Mouse (Mus musculus): ENCODE data around the gene Spin1. TPM values are rescaled to one million over a fixed set of nuclear protein-coding genes. Genes with fewer than 3 reads are reported as not detected.

Spin1 gene
- total and polyA plus RNA-seq, 2 experiments from 2014 or later: 158 to 214 TPM

DNA sequence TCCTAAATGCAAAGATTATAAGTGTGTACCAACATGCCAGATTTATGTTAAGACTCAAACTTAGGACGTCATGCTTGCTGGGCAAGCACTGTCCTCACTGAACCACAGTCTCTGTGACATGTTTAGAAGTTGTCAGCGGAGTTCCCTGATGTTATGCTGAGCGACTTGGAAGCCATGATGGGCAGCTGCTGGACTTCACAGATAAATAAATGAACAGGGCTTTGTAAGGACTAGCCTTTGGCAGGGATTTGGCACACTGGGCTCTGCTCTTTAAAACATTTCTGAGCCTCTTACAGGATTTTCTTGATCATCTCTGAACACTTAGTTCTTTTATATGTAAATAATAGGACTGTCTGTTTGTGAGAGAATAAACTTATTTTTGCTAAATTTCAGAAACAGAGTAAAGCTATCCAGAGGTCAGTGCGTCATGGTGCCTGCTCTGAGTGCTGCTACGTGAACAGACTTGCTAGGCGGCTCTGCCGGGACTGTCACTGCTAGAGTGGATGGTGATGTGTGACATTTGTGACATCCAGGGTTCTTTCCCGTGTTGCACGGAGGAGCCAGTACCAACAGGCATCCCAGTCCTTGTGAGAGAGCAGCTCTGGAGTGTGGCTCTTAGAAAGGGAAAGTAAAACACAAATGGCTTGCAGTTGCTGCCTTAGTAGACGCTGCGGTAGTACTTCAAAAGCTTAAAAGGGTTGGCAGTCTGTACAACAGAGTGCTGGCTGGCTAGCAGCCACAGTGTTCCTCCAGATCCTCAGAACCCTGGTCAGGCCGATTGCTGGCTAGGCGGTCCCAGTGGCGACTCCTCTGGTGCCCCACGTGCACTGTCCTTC, 54.7 kb downstream of the Spin1 start:
- ATAC-seq (ENCODE audit: low FRiP score): no peak
- peaks cover 4% of the 10 kb centered on the region; the same call in 1 of the 2 replicates for H3K36me3 ChIP-seq (ENCODE audit: insufficient read depth, low read length)
- no peak overlapping the region for H3K9ac ChIP-seq (replicated peaks; ENCODE audit: low read length, poor library complexity, severe bottlenecking)
- no peak for TF ChIP-seq CTCF (IDR thresholded peaks at IDR 0.05)
- no peaks in the 10 kb centered on the region for H3K27me3 ChIP-seq (ENCODE audit: insufficient read depth, low read length)
- peak; percentile 49 for DNase-seq (ENCODE audit: low spot score)
- H3K4me3 ChIP-seq (ENCODE audit: low read depth, low read length): no peak overlapping the region
- no peaks in the 10 kb centered on the region for H3K4me1 ChIP-seq (ENCODE audit: insufficient read depth, low read length)
- no peak overlapping the region for H3K27ac ChIP-seq (ENCODE audit: low read depth, low read length)
- H3K4me2 ChIP-seq (ENCODE audit: low read depth, low read length, poor library complexity, severe bottlenecking): no peak overlapping the region
- no peaks in the 10 kb centered on the region for H3K9me3 ChIP-seq (ENCODE audit: low read length)
- WGBS: 82% methylated on average over 15 of the region's 15 CpGs

DNA sequence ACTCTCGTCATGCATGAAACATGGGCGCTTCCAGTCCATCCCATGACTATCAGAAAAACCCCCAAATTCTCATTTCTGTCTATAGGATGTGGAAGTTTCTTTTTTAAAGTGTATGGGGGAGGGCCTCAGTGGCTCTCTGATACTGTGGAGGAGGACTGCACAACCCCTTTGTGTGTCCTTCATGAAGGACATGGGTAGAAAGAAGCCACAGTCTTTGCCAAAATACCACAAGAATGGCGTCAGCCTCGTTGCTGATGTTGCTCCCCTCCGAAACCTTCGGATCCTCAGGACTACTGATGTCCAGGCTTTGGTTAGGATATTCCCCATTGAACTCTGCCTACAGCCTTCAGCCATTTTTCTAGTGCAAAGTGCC, 55.3 kb downstream of the Spin1 start:
- 95% methylated on average over 6 of the region's 6 CpGs for WGBS
- no peak overlapping the region for H3K27ac ChIP-seq (ENCODE audit: low read depth, low read length)
- no peak overlapping the region for H3K4me2 ChIP-seq (ENCODE audit: low read depth, low read length, poor library complexity, severe bottlenecking)
- H3K36me3 ChIP-seq (ENCODE audit: insufficient read depth, low read length): peaks cover 4% of the 10 kb centered on the region; the same call in 1 of the 2 replicates
- ATAC-seq (ENCODE audit: low FRiP score): no peak
- no peaks in the 10 kb centered on the region for H3K9me3 ChIP-seq (ENCODE audit: low read length)
- H3K4me3 ChIP-seq (ENCODE audit: low read depth, low read length): no peak overlapping the region
- no peak overlapping the region for H3K9ac ChIP-seq (replicated peaks; ENCODE audit: low read length, poor library complexity, severe bottlenecking)
- DNase-seq (ENCODE audit: low spot score): no peak
- H3K4me1 ChIP-seq (ENCODE audit: insufficient read depth, low read length): no peaks in the 10 kb centered on the region
- no peak for TF ChIP-seq CTCF (IDR thresholded peaks at IDR 0.05)
- no peaks in the 10 kb centered on the region for H3K27me3 ChIP-seq (ENCODE audit: insufficient read depth, low read length)

DNA sequence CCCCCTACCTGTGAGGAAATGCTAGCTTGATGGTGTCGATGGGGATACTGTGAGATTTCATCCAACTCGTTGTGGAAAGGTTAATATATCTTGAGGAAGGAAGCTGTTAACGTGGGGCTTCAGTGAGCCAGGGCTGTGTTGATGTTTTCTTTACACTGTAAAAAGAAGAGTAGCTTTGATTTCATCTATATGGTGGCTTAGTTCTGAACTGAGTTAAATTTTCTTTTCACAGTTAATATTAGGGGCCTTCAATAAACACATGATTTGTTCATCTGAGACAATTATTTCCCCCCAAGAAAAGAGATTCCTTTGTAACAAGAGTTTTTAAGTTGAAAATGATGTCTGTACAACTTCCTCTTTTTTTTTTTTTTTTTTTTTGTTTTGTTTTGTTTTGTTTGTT, 56.6 kb downstream of the Spin1 start:
- Histone ChIP-seq H3K27me3 (ENCODE audit: insufficient read depth, low read length) (no peaks in the 10 kb centered on the region), H3K9me3 (ENCODE audit: low read length) (no peaks in the 10 kb centered on the region), H3K36me3 (ENCODE audit: insufficient read depth, low read length) (peaks cover 4% of the 10 kb centered on the region; the same call in 1 of the 2 replicates), H3K9ac (replicated peaks; ENCODE audit: low read length, poor library complexity, severe bottlenecking) (no peak overlapping the region), H3K4me1 (ENCODE audit: insufficient read depth, low read length) (no peaks in the 10 kb centered on the region), H3K4me2 (ENCODE audit: low read depth, low read length, poor library complexity, severe bottlenecking) (no peak overlapping the region), H3K27ac (ENCODE audit: low read depth, low read length) (no peak overlapping the region), H3K4me3 (ENCODE audit: low read depth, low read length) (no peak overlapping the region)
- DNase-seq (ENCODE audit: low spot score) (no peak), ATAC-seq (ENCODE audit: low FRiP score) (no peak)
- 95% methylated on average over 3 of the region's 3 CpGs for WGBS
- TF ChIP-seq CTCF (IDR thresholded peaks at IDR 0.05): no peak

DNA sequence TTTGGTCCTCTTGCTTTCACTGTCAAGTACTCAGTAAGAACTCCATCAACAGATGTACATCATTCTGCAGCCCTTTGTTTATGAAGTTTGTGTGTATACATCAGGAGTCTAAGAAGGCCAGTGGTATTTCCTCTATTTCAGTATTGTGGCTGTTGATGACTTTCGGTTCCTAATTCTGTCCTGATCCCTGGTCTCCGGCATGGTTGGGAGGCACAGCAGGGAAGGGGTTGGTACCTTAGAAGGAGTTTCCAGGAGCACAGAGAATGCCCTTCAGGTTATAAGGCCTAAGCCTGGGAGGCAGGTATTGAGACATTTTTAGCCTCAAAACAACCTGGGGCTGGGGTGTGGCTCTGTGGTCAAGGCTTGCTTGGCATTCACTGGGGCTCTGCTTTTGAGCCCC, 61.0 kb downstream of the Spin1 start:
- no peak overlapping the region for H3K4me2 ChIP-seq (ENCODE audit: low read depth, low read length, poor library complexity, severe bottlenecking)
- no peaks in the 10 kb centered on the region for H3K36me3 ChIP-seq (ENCODE audit: insufficient read depth, low read length)
- no peak for DNase-seq (ENCODE audit: low spot score)
- no peak overlapping the region for H3K27ac ChIP-seq (ENCODE audit: low read depth, low read length)
- H3K9me3 ChIP-seq (ENCODE audit: low read length): no peaks in the 10 kb centered on the region
- H3K9ac ChIP-seq (replicated peaks; ENCODE audit: low read length, poor library complexity, severe bottlenecking): no peak overlapping the region
- H3K27me3 ChIP-seq (ENCODE audit: insufficient read depth, low read length): no peaks in the 10 kb centered on the region
- no peaks in the 10 kb centered on the region for H3K4me1 ChIP-seq (ENCODE audit: insufficient read depth, low read length)
- H3K4me3 ChIP-seq (ENCODE audit: low read depth, low read length): no peak overlapping the region
- no peak for TF ChIP-seq CTCF (IDR thresholded peaks at IDR 0.05)
- no peak for ATAC-seq (ENCODE audit: low FRiP score)
- 85% methylated on average over 2 of the region's 2 CpGs for WGBS

DNA sequence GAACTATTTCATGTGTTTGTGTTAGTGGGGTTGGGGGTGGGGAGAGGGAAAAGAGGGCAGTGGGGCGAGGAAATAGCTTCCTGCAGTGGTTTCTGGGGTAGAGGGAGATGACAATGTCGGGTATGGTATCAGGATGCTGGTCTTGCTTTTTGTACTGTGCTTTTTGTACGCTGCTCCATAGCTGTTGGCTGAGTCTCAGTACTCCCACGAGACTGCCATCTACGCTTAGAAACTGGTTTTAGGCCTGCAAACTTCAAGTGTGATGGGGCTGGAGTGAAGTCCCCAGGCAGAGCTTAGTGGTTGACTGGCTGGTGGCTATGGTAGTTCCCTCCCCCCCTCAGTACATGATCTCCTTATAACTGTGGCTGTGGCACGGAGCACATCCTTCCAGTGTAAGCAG, 61.6 kb downstream of the Spin1 start:
- no peaks in the 10 kb centered on the region for H3K9me3 ChIP-seq (ENCODE audit: low read length)
- DNase-seq (ENCODE audit: low spot score): no peak
- H3K27me3 ChIP-seq (ENCODE audit: insufficient read depth, low read length): no peaks in the 10 kb centered on the region
- no peaks in the 10 kb centered on the region for H3K4me1 ChIP-seq (ENCODE audit: insufficient read depth, low read length)
- no peak for TF ChIP-seq CTCF (IDR thresholded peaks at IDR 0.05)
- WGBS: 72% methylated on average over 6 of the region's 6 CpGs
- no peak overlapping the region for H3K4me2 ChIP-seq (ENCODE audit: low read depth, low read length, poor library complexity, severe bottlenecking)
- no peak overlapping the region for H3K9ac ChIP-seq (replicated peaks; ENCODE audit: low read length, poor library complexity, severe bottlenecking)
- ATAC-seq (ENCODE audit: low FRiP score): no peak
- H3K27ac ChIP-seq (ENCODE audit: low read depth, low read length): no peak overlapping the region
- no peaks in the 10 kb centered on the region for H3K36me3 ChIP-seq (ENCODE audit: insufficient read depth, low read length)
- H3K4me3 ChIP-seq (ENCODE audit: low read depth, low read length): no peak overlapping the region

DNA sequence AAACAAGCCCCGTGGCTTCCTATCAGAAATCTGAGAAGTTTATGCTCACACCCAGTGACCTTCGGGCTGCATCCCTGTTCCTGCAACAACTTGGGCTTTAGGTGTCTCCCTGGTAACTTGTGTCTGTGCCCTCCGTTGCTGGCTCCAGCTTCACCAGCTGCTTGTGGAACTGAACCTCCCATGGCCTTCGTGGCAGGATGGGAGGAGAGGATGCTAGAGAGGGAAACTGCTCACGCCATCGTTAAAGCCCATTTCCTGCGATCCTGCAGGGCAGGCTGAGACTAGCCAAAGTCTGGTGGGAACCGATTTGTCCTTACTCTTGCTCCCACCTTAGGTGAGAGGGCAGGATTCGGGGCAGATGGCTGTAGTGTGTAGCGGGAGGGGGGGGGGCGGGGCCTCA, 66.0 kb downstream of the Spin1 start:
- H3K4me1 ChIP-seq (ENCODE audit: insufficient read depth, low read length): no peaks in the 10 kb centered on the region; the same call in 1 of the 2 replicates
- H3K4me3 ChIP-seq (ENCODE audit: low read depth, low read length): no peak overlapping the region
- no peak overlapping the region for H3K9ac ChIP-seq (replicated peaks; ENCODE audit: low read length, poor library complexity, severe bottlenecking)
- no peak overlapping the region for H3K4me2 ChIP-seq (ENCODE audit: low read depth, low read length, poor library complexity, severe bottlenecking)
- H3K9me3 ChIP-seq (ENCODE audit: low read length): no peaks in the 10 kb centered on the region
- H3K27me3 ChIP-seq (ENCODE audit: insufficient read depth, low read length): peaks cover 7% of the 10 kb centered on the region; the same call in 1 of the 2 replicates
- no peak for TF ChIP-seq CTCF (IDR thresholded peaks at IDR 0.05)
- H3K36me3 ChIP-seq (ENCODE audit: insufficient read depth, low read length): no peaks in the 10 kb centered on the region
- no peak overlapping the region for H3K27ac ChIP-seq (ENCODE audit: low read depth, low read length)
- WGBS: 75% methylated on average over 11 of the region's 11 CpGs
- ATAC-seq (ENCODE audit: low FRiP score) (no peak), DNase-seq (ENCODE audit: low spot score) (no peak)

All from midbrain, postnatal 0 days (tissue).